Mouse (Mus musculus) central nervous system, embryonic 18 days (tissue): ENCODE data around the gene Lasp1. TPM values are rescaled to one million over a fixed set of nuclear protein-coding genes. Genes with fewer than 3 reads are reported as not detected.

Experiments
- polyA plus RNA-seq: library from polyadenylated mRNA; depleted of rRNA; stranded (reverse); fragments of >200 nt; gene quantifications from 2 replicates; pipeline ENCODE4 v1.2.3, GENCODE M21; 2012; rRNA removed

The Lasp1 gene
- polyA plus RNA-seq = 106 and 122 TPM in 2 replicates

DNA sequence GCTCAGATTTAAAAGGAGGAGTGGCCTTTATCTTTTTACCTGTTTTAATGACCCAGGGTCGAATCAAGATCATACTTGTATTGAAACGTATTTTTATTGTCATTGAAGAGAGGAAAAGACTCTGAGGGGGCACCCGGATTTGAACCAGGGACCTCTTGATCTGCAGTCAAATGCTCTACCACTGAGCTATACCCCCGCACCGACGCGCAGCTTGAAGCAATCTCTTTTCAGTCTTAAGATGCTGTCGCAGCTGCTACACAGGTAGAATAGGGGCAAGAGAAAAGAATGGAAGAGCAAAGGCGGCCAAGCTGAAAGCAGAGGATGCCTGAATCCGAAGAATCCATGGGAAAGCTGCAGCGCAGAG, at the start of gene Lasp1:
Gene Lasp1, plus strand, starts transcription at position 219 of the 364 bp plus-strand sequence.

DNA sequence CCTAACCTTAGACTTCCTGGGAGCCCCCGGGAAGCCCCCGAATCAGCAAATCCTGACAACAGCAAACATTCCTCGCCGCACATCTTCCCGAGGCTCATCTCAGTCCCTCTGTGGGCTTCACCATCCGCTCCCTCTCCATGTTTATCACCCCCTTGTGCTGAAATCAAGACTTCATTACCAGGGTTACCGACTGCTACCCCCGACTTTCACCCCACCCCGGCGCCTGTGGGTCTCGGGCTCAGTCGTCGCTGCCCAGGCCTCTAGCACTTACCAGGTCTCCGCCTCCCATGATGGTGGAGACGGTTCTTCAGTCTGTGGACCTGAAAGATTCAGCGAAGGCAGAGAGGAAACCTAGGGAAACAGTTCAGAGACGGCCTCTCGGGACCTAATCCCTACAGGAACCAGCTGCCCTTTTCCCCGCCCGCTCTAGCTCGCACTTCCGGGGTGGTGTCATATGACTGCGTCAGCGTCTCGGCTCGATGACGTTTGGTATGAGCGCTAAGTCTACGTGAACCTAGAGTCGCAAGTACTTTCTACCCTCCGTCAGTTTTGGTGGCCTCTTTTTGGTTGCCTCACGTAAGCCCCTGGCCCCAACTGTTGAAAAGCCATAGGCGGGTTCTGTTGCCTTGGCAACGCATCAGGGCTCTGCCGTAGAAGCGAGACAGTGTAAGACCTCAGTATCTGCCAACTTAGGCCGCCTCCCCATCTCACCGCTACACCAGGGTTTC, 32.5 kb upstream of the Lasp1 start, which contains the start of gene Cwc25:
Gene Cwc25, minus strand, starts transcription at position 403 of the 728 bp plus-strand sequence.

DNA sequence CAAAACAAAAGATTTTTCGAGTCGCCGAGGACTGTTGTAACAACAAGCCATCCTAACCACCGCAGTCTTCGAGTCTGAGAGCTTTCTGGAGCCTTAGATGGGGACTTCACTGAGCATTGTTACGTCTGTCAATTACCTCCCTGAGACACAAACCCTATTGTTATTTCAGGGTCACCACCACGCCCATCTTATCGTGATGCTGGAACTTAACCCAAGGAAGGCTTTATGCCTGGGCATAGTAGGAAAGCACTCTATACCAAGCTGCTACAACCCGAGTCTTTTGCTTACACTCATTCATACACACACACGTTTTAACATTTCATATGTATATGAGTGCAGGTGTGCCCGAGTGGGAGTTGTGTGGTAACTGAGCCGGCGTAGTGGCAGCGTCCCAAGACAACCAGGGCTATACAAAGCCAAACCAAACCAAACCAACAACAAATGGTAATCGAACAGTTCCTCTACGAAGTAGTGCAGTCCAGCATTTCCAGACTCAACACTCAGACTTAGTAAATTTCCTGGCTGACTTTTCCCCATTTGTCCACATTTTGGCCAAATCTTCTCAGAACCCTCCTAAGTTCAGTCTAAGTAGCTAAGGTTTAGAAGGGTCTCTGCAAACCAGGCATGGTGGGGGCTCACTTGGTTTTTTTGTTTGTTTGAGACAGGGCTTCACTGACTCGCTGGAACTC, 22.8 kb upstream of the Lasp1 start, which contains the start of gene 1700001P01Rik:
Gene 1700001P01Rik, minus strand, starts transcription at position 111 of the 689 bp plus-strand sequence.

DNA sequence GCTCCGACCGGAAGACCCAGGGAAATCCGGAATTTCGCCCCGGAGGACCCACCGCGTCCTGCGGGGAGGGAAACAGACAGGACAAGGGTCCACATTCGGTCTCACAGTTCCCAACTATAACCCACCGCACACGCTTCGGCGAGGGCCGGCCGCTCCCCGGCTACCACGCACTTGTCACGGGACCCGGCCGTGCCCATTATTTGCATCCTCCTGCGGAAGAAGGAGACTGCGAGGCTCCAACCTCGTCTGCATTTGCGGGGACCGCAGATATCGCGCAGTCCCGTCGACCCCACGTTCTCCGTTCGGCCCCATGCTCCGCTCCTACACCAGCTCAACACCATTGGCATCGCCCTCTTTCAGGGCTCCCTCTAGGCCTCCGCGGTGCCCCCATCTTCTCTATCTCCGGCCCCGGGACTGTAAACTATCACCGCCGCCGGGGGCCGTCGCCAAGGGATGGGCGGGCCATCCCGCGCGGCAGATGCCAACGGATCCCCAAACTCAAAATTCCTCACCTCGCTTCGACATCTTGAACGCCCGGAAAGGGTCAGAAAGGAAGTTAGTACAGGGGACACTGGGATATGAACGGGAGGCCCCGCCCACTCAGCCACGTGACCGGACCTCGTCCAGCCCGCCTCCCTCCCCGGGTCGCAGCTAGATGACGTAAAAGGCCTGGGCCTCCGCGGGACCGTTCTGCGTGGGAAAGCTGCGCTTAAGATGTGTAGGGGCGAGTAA, 16.8 kb upstream of the Lasp1 start, which contains the start of gene Rpl23:
Gene Rpl23, minus strand, starts transcription at position 606 of the 732 bp plus-strand sequence.

DNA sequence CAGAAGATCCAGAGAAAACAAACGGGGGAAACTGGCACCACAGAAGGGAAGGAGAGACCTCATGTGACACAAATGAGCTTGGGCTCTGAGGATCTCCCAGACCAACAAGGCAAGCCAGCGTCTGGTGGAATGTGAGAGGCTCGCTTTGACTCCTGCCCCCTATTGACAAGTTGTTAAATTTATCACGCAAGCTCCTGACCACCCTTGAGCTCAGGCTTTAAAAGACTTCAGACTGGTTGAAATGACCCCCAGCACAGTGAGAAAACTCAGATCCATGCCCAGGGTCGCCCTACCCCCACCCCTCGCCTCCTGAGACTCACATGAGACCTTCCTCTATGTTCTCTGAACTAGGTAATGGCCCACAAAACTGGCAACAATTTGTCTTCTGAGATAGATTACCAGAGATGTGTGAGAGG, 41.7 kb downstream of the Lasp1 start, which contains the start of gene B230217C12Rik:
Gene B230217C12Rik, plus strand, starts transcription at position 242 of the 416 bp plus-strand sequence.

DNA sequence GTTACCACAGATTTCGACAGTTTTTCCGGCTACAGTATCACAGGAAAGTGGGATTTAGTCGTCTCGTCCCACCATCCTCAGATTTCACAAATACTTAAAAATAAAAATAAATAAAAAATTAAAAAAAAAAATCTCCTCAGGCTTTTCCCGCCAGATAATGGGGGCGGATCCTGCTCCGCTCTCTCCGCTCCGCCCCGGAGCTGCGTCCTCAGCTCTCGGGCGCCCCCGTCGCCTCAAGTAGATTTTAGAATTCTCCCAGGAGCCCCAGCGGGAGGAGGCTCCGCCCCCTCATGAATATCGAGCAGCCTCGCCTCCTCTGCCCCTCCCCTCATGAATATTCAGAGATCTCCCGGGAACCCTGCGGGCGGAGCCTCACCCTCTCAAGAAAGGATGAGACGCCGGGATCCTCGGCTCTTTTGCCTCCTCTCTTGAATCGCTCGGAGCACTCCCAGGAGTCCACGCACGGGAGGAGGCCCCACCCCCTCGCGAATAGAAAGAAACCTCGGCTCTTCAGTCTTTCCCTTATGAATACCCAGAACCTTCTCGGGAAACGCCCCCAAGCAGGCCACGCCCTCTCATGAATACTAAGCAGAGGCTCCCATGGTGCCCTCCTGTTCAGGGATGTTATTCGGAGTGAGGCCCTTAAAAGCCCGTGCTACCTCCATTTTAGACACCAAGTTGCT, 85.3 kb downstream of the Lasp1 start, which contains the start of gene Fbxo47:
Gene Fbxo47, minus strand, starts transcription at position 237 of the 683 bp plus-strand sequence.

Other genes starting within 250 kb of the Lasp1 start
- gene Srcin1, start 222.8 kb upstream of the Lasp1 start, polyA plus RNA-seq = 56.5 and 72.4 TPM in 2 replicates
- gene Epop, start 169.3 kb upstream of the Lasp1 start, polyA plus RNA-seq = 3.5 and 3.8 TPM in 2 replicates
- gene Mllt6, start 135.6 kb upstream of the Lasp1 start, polyA plus RNA-seq = 32.0 and 36.5 TPM in 2 replicates
- gene Cisd3, start 113.2 kb upstream of the Lasp1 start, polyA plus RNA-seq = 20.8 and 23.4 TPM in 2 replicates
- 118 and 137 TPM in 2 replicates for gene Pcgf2, start 98.5 kb upstream of the Lasp1 start, polyA plus RNA-seq
- 357 and 383 TPM in 2 replicates for gene Psmb3, start 95.6 kb upstream of the Lasp1 start, polyA plus RNA-seq
- gene Pip4k2b, start 54.3 kb upstream of the Lasp1 start, polyA plus RNA-seq = 86.8 and 94.0 TPM in 2 replicates
- 18.3 and 18.7 TPM in 2 replicates for gene Cwc25, start 32.4 kb upstream of the Lasp1 start, polyA plus RNA-seq
- gene 1700001P01Rik, start 23.1 kb upstream of the Lasp1 start, polyA plus RNA-seq = 0.79 and 0.91 TPM in 2 replicates
- gene Rpl23, start 16.6 kb upstream of the Lasp1 start, polyA plus RNA-seq = 536 and 583 TPM in 2 replicates
- gene B230217C12Rik, start 41.8 kb downstream of the Lasp1 start, polyA plus RNA-seq = 36.0 and 36.9 TPM in 2 replicates
- 0.45 and 0.60 TPM in 2 replicates for gene Fbxo47, start 85.2 kb downstream of the Lasp1 start, polyA plus RNA-seq
- gene Plxdc1, start 187.4 kb downstream of the Lasp1 start, polyA plus RNA-seq = 1.9 and 2.0 TPM in 2 replicates
- 2.5 and 2.6 TPM in 2 replicates for gene Arl5c, start 197.2 kb downstream of the Lasp1 start, polyA plus RNA-seq
- gene Cacnb1, start 224.0 kb downstream of the Lasp1 start, polyA plus RNA-seq = 66.5 and 74.5 TPM in 2 replicates
- 1,228 and 1,257 TPM in 2 replicates for gene Rpl19, start 227.7 kb downstream of the Lasp1 start, polyA plus RNA-seq